Mouse (Mus musculus) MEL (cell line): ENCODE measurements around the gene Spock1. TPM values are rescaled to one million over a fixed set of nuclear protein-coding genes. Genes with fewer than 3 reads are reported as not detected.

ENCODE experiments used
- DNase-seq: peaks from one replicate; pipeline ENCODE4 v3.0.0; 2011; ENCODE audit warnings: low read depth, low spot score
- H3K27ac ChIP-seq: 2 replicates; pipeline ENCODE4 v1.5.1; 2012; ENCODE audit warnings: low read depth, mild to moderate bottlenecking, control low read depth, low read length, moderate library complexity; ENCODE audit not compliant: control insufficient read depth
- H3K27me3 ChIP-seq, 2 experiments: fragments of 150-350 bp in 1 of 2; sonication (generic) in 1 of 2; 2 replicates each; pipeline ENCODE4 v1.6.1; 2012; ENCODE audit warnings: low read length in 2 of 2, mild to moderate bottlenecking in 2 of 2, improper control_type of control experiment in 1 of 2, moderate library complexity in 1 of 2; ENCODE audit not compliant: insufficient read depth in 2 of 2, control insufficient read depth in 1 of 2
- H3K36me3 ChIP-seq, 2 experiments: 2 replicates each; pipeline ENCODE4 v1.6.1; 2012 to 2014; ENCODE audit warnings: low read length in 2 of 2, improper control_type of control experiment in 1 of 2, inconsistent platforms in 1 of 2, mild to moderate bottlenecking in 1 of 2; ENCODE audit not compliant: insufficient read depth in 2 of 2, control insufficient read depth in 1 of 2
- H3K4me1 ChIP-seq, 2 experiments: fragments of 150-350 bp in 1 of 2; sonication (generic) in 1 of 2; 2 replicates each; pipeline ENCODE4 v1.6.1; 2012; ENCODE audit warnings: low read length in 2 of 2, improper control_type of control experiment in 1 of 2, mild to moderate bottlenecking in 1 of 2; ENCODE audit not compliant: insufficient read depth in 2 of 2, control insufficient read depth in 1 of 2
- H3K4me3 ChIP-seq, 2 experiments: fragments of 150-350 bp in 1 of 2; sonication (generic) in 1 of 2; 2 replicates each; pipeline ENCODE4 v1.5.1; 2012; ENCODE audit warnings: low read depth in 2 of 2, low read length in 2 of 2, mild to moderate bottlenecking in 2 of 2, moderate library complexity in 2 of 2, control low read depth in 1 of 2, improper control_type of control experiment in 1 of 2; ENCODE audit not compliant: control insufficient read depth in 1 of 2, insufficient read depth in 1 of 2
- H3K79me2 ChIP-seq: 2 replicates; pipeline ENCODE4 v1.6.1; 2012; ENCODE audit warnings: mild to moderate bottlenecking, low read length, moderate library complexity; ENCODE audit not compliant: control insufficient read depth, poor library complexity, insufficient read depth
- H3K9ac ChIP-seq: 2 replicates; pipeline ENCODE4 v1.6.1; 2012; ENCODE audit warnings: low read depth, mild to moderate bottlenecking, control low read depth, low read length, moderate library complexity; ENCODE audit not compliant: control insufficient read depth, poor library complexity, severe bottlenecking
- H3K9me3 ChIP-seq: fragments of 150-350 bp; sonication (generic); replicated peaks from 2 replicates; pipeline ENCODE4 v1.6.1; 2012; ENCODE audit warnings: mild to moderate bottlenecking, low read length, improper control_type of control experiment, moderate library complexity; ENCODE audit not compliant: insufficient read depth
- CHD1 ChIP-seq: IDR thresholded peaks from 2 replicates; pipeline ENCODE4 v1.6.1; 2012; ENCODE audit warnings: low read depth, mild to moderate bottlenecking, inconsistent platforms, low read length, improper control_type of control experiment
- CHD2 ChIP-seq: IDR thresholded peaks from 2 replicates; pipeline ENCODE4 v1.6.1; 2011; ENCODE audit warnings: low read length, improper control_type of control experiment
- CTCF ChIP-seq, 3 experiments: IDR thresholded peaks in 2 of 3; conservative IDR thresholded peaks in 1 of 3; 2 replicates each; pipeline ENCODE4 v1.5.1; 2011 to 2012; ENCODE audit warnings: low read length in 3 of 3, low read depth in 2 of 3, mild to moderate bottlenecking in 2 of 3, improper control_type of control experiment in 1 of 3, inconsistent platforms in 1 of 3, mixed read lengths in 1 of 3, moderate library complexity in 1 of 3; ENCODE audit not compliant: control insufficient read depth in 1 of 3, insufficient read depth in 1 of 3, poor library complexity in 1 of 3, severe bottlenecking in 1 of 3
- KAT2A ChIP-seq: conservative IDR thresholded peaks from 2 replicates; pipeline ENCODE4 v1.6.1; 2012; ENCODE audit warnings: low read depth, low read length, improper control_type of control experiment, inconsistent platforms
- MAX ChIP-seq: IDR thresholded peaks from 2 replicates; pipeline ENCODE4 v1.6.1; 2011; ENCODE audit warnings: low read length, improper control_type of control experiment
- MEF2A ChIP-seq: IDR thresholded peaks from 2 replicates; pipeline ENCODE4 v1.6.1; 2014; ENCODE audit warnings: low read depth, mild to moderate bottlenecking, inconsistent platforms, low read length, improper control_type of control experiment; ENCODE audit not compliant: poor library complexity, insufficient replicate concordance, severe bottlenecking; ENCODE audit errors: extremely low read depth
- MYB ChIP-seq: IDR thresholded peaks from 2 replicates; pipeline ENCODE4 v1.6.1; 2011; ENCODE audit warnings: mild to moderate bottlenecking, low read depth, low read length, improper control_type of control experiment
- RAD21 ChIP-seq: IDR thresholded peaks from 2 replicates; pipeline ENCODE4 v1.6.1; 2011; ENCODE audit warnings: mild to moderate bottlenecking, low read depth, low read length, improper control_type of control experiment
- SIN3A ChIP-seq: IDR thresholded peaks from 2 replicates; pipeline ENCODE4 v1.6.1; 2012; ENCODE audit warnings: low read length, improper control_type of control experiment, inconsistent platforms
- USF1 ChIP-seq: IDR thresholded peaks from 2 replicates; pipeline ENCODE4 v1.6.1; 2014; ENCODE audit warnings: low read depth, mild to moderate bottlenecking, inconsistent platforms, low read length, improper control_type of control experiment, moderate library complexity
- USF2 ChIP-seq, 2 experiments: IDR thresholded peaks; 2 replicates each; pipeline ENCODE4 v1.6.1; 2011 to 2012; ENCODE audit warnings: improper control_type of control experiment in 2 of 2, low read length in 2 of 2, borderline replicate concordance in 1 of 2, inconsistent platforms in 1 of 2, low read depth in 1 of 2, mild to moderate bottlenecking in 1 of 2; ENCODE audit not compliant: insufficient read depth in 1 of 2
- ZKSCAN1 ChIP-seq: IDR thresholded peaks from 2 replicates; pipeline ENCODE4 v1.6.1; 2012; ENCODE audit warnings: low read depth, mild to moderate bottlenecking, inconsistent platforms, low read length, improper control_type of control experiment, moderate library complexity
- ZMIZ1 ChIP-seq: IDR thresholded peaks from 2 replicates; pipeline ENCODE4 v1.6.1; 2012; ENCODE audit warnings: low read depth, mild to moderate bottlenecking, inconsistent platforms, low read length, improper control_type of control experiment, moderate library complexity
- polyA plus RNA-seq, 2 experiments: library from polyadenylated mRNA; stranded (reverse) in 1 of 2; unstranded in 1 of 2; fragments of >175 nt in 1 of 2; fragments of >200 nt in 1 of 2; gene quantifications; 2 replicates each; pipeline versions ENCODE4 v1.2.1 to v1.2.4; 2012; ENCODE audit warnings: low replicate concordance in 2 of 2, low read depth in 1 of 2; ENCODE audit not compliant: insufficient read length in 2 of 2, insufficient read depth in 1 of 2, missing spikeins in 1 of 2
- total RNA-seq: library from RNA; depleted of rRNA; stranded (reverse); fragments of 300-350 nt; gene quantifications from 2 replicates; pipeline ENCODE4 v1.2.3, GENCODE M21; 2012

Gene Spock1
- total and polyA plus RNA-seq, 3 experiments, result not detected

DNA sequence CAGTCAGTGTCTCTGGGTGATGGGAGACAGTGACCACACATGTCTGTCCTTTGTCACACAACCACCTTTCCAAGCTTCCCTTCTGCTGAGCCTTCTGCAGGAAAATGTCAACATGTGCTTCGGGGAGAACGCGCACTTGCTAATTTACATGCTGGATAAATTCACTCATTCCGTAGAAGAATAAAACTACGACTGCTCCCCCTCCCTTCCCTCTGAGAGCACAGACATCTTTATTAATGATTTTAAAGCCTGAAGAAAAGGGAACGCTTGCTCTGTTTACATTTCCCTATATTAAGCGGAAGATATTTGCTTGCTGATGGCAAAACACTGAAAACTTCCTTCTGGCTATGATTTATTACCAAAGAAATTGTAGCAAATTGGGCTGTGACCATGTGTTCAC lies 77.2 kb downstream of the Spock1 start:
- no peaks in the 10 kb centered on the region for H3K9me3 ChIP-seq
- H3K36me3 ChIP-seq, result no peaks in the 10 kb centered on the region
- H3K79me2 ChIP-seq, result no peaks in the 10 kb centered on the region

DNA sequence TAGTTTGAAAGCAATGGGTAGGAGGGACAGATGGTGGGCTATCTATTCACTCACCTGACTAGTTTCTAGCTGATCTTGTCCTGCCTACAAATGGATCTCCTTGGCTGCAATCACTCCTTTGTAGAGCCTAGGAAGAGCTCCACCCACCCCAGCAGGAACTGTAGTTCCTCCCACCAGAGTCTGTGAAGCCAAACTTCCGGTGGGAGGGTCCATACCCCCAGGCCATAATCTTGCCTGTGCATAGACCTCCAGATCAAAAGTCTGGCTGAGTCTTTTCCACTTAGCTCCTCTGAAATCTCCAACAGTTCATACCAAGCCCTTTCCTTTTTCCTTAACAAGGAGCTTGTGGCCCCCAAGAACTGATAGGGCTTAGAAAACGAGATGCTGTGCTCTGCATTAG lies 78.0 kb downstream of the Spock1 start:
- no peaks in the 10 kb centered on the region for H3K9me3 ChIP-seq
- H3K4me1 ChIP-seq, result no peaks in the 10 kb centered on the region
- no peak overlapping the region for H3K4me3 ChIP-seq
- H3K36me3 ChIP-seq, result no peaks in the 10 kb centered on the region
- H3K79me2 ChIP-seq, result no peaks in the 10 kb centered on the region
- no peak for DNase-seq
- H3K9ac ChIP-seq, result no peak overlapping the region
- TF ChIP-seq USF1 (no peak), KAT2A (no peak), ZKSCAN1 (no peak), USF2 (IDR thresholded peaks at IDR 0.05; ENCODE audit: borderline replicate concordance in 1 of 2, insufficient read depth in 1 of 2, low read depth in 1 of 2, low read length in 2 of 2) (no peak), ZMIZ1 (no peak), CHD1 (no peak)
- no peaks in the 10 kb centered on the region for H3K27me3 ChIP-seq
- no peak overlapping the region for H3K27ac ChIP-seq

More for the DNA sequence above, 77.2 kb downstream of the Spock1 start:
- H3K4me3 ChIP-seq, result no peak overlapping the region
- no peak overlapping the region for H3K27ac ChIP-seq
- no peak overlapping the region for H3K9ac ChIP-seq
- DNase-seq, result no peak
- TF ChIP-seq CHD2, result no peak
- TF ChIP-seq, all 39 proteins: peak for 0
- Histone ChIP-seq H3K4me1 (no peaks in the 10 kb centered on the region), H3K27me3 (no peaks in the 10 kb centered on the region)

DNA sequence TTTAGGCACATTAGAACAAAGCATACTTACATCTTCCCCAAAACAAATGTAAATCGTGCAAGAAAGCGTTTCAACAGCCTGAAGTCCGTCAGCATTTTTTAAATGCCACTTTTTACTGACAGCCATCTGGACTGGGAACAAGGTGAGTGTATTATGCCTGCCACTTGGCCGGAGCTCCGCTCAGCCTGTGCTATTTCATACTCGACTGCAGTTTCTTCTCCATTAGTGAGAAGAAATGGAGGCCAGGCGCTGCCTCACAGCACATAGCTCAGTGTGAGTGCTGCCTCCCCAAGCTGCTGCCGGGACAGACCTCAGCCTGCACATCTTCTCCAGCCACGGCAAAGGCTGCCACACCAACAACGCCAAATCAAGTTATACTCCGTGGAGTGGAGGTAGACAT lies 91.9 kb downstream of the Spock1 start:
- no peaks in the 10 kb centered on the region for H3K4me1 ChIP-seq
- H3K36me3 ChIP-seq, result no peaks in the 10 kb centered on the region
- H3K9ac ChIP-seq, result no peak overlapping the region
- H3K27ac ChIP-seq, result no peak overlapping the region
- no peak for DNase-seq
- no peaks in the 10 kb centered on the region for H3K9me3 ChIP-seq
- no peaks in the 10 kb centered on the region for H3K27me3 ChIP-seq
- no peaks in the 10 kb centered on the region for H3K79me2 ChIP-seq
- no peak for TF ChIP-seq CTCF (IDR thresholded peaks at IDR 0.05 in 2 of 3, conservative IDR thresholded peaks at IDR 0.05 in 1 of 3; ENCODE audit: control insufficient read depth in 1 of 3, insufficient read depth in 1 of 3, low read depth in 2 of 3, low read length in 3 of 3, poor library complexity in 1 of 3, severe bottlenecking in 1 of 3)
- TF ChIP-seq USF1, result no peak
- TF ChIP-seq MYB, result no peak
- no peak for TF ChIP-seq CHD1
- TF ChIP-seq MEF2A, result no peak
- TF ChIP-seq SIN3A, result no peak
- TF ChIP-seq MAX, result no peak
- TF ChIP-seq RAD21, result no peak
- H3K4me3 ChIP-seq, result no peak overlapping the region
